Mouse (Mus musculus) left cerebral cortex, adult 2 months (tissue): ENCODE data around the gene Tmem268. TPM values are rescaled to one million over a fixed set of nuclear protein-coding genes. Genes with fewer than 3 reads are reported as not detected.

Experiments
- DNase-seq, 2 experiments: peaks; one replicate each; pipeline ENCODE4 v3.0.0; 2021 to 2022; ENCODE audit warnings: low spot score in 2 of 2, mixed read lengths in 1 of 2; ENCODE audit errors: extremely low spot score in 1 of 2
- H3K27ac ChIP-seq: fragments of 200-600 bp; 2 replicates; pipeline ENCODE4 v1.8.1; 2022
- H3K4me3 ChIP-seq: fragments of 200-600 bp; 2 replicates; pipeline ENCODE4 v1.8.1; 2022
- CTCF ChIP-seq: fragments of 200-600 bp; IDR thresholded peaks from 2 replicates; pipeline ENCODE4 v1.8.1; 2022; ENCODE audit warnings: antibody characterized with exemption, mild to moderate bottlenecking, moderate library complexity
- intact Hi-C: fragments of 180-260 bp; cut with DNase I; formaldehyde crosslinking; loops from one replicate; pipeline ENCODE4 v1.15.1; 2025
- long read RNA-seq, 2 experiments: library from polyadenylated mRNA; stranded (forward); transcript quantifications; one replicate each; pipeline ENCODE4 v2.0.0; 2021; ENCODE audit warnings: borderline mapping rate in 2 of 2
- total RNA-seq, 2 experiments: library from RNA; stranded (reverse); gene quantifications; 2 replicates each; pipeline ENCODE4 v1.2.3; 2021

Gene Tmem268
- total RNA-seq, result 10 to 100 TPM; 10.2 to 11.3 TPM
- long read RNA-seq, experiment 1, transcript Tmem268-201 (10 exons, 3,765 nt), result major isoform, 12 of 33 reads
- long read RNA-seq, experiment 1, partial matches to known transcripts, result 1 of 33 reads
- long read RNA-seq, experiment 1, other reads (novel, unspliced or antisense), result 19 of 33 reads
- long read RNA-seq, experiment 2, transcript Tmem268-201 (10 exons, 3,765 nt), result major isoform, 7 of 21 reads
- long read RNA-seq, experiment 2, partial matches to known transcripts, result 3 of 21 reads
- long read RNA-seq, experiment 2, other reads (novel, unspliced or antisense), result 11 of 21 reads

- peak; percentile 28 for TF ChIP-seq CTCF
- H3K27ac ChIP-seq, result peak within 1 kb of the TSS; percentile 93
- H3K4me3 ChIP-seq, result peak within 1 kb of the TSS; percentile 87
- DNase-seq, result peak; percentile 66 to 76
- intact Hi-C loops, result loop anchor here (5.0 kb wide), 1 partner anchor 61 kb away; the partner anchor contains the start of gene Whrn
Observed at GRCm38 (mm10) chr4:63558407-63559081, at the start of gene Tmem268. TSS of gene Tmem268 (plus strand) at chr4:63558781.

GRCm38 (mm10) chr4:63512921-63513320, 45.7 kb upstream of the Tmem268 start:
- Histone ChIP-seq H3K4me3 (no peak overlapping the region), H3K27ac (no peak overlapping the region)
- intact Hi-C loops, result no loop called here
- TF ChIP-seq CTCF, result no peak
- no peak for DNase-seq

DNA sequence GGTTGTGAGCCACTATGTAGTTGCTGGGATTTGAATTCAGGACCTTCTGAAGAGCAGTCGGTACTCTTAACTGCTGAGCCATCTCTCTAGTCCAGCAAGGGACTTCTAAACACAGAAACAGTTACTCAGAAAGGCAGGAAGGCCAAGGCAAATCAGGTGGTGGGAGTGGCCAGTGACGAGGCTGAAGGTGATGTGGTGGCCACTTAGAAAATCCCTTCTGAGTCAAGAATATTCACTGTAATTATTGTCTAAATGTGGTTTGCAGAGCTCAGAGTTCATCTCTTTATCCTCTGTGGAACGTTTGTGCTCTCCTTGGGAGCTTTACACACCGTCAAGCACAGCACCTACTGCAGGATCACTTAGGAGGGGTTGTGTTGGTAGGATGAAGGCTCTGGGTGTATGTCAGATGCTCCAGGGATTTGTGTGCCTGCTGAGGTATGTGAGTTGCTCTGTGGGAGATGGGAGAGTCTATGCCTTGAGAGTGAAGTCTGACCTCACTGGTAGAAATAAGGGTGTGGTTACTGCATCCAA, 44.1 kb upstream of the Tmem268 start:
- no peak for TF ChIP-seq CTCF
- no peak for DNase-seq
- no peak overlapping the region for H3K4me3 ChIP-seq
- no peak overlapping the region for H3K27ac ChIP-seq
- intact Hi-C loops, result no loop called here

DNA sequence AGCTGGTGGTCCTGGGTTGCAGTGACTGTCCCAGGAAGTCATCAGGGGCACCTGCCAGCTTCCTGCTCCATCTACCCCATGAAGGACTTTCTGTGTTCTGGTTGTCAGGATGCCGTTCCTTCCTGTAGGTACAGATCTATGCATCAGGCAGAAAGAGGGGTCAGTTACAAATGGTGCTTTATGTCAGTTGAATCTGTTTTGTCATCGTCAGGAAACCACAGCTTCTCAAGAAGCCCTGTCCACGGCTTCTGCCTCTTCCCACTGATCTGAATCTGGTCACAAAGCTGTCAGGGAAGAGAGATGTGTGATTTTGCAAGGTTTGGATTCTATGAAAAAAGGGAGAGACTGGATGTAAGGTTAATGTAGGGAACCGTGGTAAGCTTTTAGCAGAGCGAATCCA, 43.6 kb upstream of the Tmem268 start:
- intact Hi-C loops, result no loop called here
- no peak for TF ChIP-seq CTCF
- no peak for DNase-seq

GRCm38 (mm10) chr4:63521813-63522419, 36.7 kb upstream of the Tmem268 start:
- no peak overlapping the region for H3K4me3 ChIP-seq
- no peak for DNase-seq
- TF ChIP-seq CTCF, result no peak
- intact Hi-C loops, result no loop called here
- no peak overlapping the region for H3K27ac ChIP-seq

More for the DNA sequence above, 43.6 kb upstream of the Tmem268 start:
- Histone ChIP-seq H3K27ac (no peak overlapping the region), H3K4me3 (no peak overlapping the region)

DNA sequence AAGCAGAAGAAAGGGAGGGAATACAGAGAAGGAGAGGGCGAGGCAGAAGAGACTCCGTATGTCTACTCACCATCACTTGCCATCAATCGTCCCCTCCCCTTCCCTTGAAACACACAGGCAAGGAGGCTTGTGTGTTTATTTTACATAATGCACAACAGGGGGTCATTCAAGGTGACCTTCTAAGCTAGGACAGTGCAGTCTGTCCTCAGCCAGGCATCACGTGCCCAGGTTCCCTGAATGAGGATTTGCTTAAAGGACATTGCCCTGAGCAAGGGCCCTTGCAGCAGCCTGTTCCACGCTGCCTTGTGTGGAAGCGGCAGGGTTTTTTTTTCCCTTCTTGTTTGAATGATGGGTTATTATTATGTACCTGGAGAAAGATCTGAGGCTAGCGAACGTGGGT, 33.1 kb upstream of the Tmem268 start:
- intact Hi-C loops, result no loop called here
- no peak overlapping the region for H3K4me3 ChIP-seq
- no peak for DNase-seq
- H3K27ac ChIP-seq, result no peak overlapping the region
- TF ChIP-seq CTCF, result no peak

- intact Hi-C loops, result no loop called here
- TF ChIP-seq CTCF, result no peak
- Histone ChIP-seq H3K27ac (peak overlapping the region; percentile 24; the same call in 1 of the 2 replicates), H3K4me3 (no peak overlapping the region)
- no peak for DNase-seq
Observed at GRCm38 (mm10) chr4:63528946-63529345, 29.6 kb upstream of the Tmem268 start.

DNA sequence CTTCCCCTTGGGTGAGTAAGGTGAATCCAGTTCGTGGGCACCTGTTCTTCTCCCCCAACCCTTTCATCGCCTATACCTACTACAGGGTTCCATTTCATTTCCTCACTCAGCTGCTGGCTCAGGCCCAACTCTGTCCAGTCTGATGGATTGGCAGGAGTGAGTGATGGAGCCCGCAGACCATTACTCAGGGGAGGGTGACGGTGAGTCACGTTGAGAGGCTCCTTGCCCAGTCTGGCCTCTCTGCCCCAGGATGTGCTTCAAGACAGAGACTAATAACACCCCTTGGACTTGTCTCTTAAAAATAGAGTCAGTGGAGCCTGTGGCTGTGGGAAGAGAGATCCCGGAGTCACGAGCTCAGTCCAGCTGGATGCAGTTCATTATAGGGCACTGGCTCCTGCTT, 28.2 kb upstream of the Tmem268 start:
- no peak for DNase-seq
- no peak for TF ChIP-seq CTCF
- intact Hi-C loops, result no loop called here
- Histone ChIP-seq H3K27ac (no peak overlapping the region), H3K4me3 (no peak overlapping the region)

GRCm38 (mm10) chr4:63537602-63538001, 21.0 kb upstream of the Tmem268 start:
- H3K4me3 ChIP-seq, result no peak overlapping the region
- intact Hi-C loops, result no loop called here
- H3K27ac ChIP-seq, result no peak overlapping the region
- no peak for TF ChIP-seq CTCF
- DNase-seq, result no peak

DNA sequence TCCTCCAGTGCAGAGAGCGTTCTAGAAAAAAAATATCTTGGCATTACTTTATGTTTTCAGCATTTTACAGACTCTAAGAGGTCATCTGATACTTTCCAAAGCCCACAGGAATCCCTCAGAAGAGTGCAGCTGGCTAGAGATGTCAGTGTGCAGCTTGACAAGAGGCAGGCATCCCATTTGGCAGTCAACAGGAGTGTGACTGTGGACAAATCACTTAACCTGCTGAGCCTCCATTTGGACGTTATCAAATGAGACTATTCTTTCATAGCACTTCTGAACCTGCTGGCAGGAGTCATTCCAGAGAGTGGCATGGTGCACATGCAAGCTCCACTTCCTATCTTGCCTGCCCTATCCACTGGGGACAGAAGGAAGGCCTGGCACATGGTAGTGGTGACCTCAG, 16.4 kb upstream of the Tmem268 start:
- Histone ChIP-seq H3K4me3 (no peak overlapping the region), H3K27ac (no peak overlapping the region)
- no peak for TF ChIP-seq CTCF
- intact Hi-C loops, result no loop called here
- DNase-seq, result no peak

DNA sequence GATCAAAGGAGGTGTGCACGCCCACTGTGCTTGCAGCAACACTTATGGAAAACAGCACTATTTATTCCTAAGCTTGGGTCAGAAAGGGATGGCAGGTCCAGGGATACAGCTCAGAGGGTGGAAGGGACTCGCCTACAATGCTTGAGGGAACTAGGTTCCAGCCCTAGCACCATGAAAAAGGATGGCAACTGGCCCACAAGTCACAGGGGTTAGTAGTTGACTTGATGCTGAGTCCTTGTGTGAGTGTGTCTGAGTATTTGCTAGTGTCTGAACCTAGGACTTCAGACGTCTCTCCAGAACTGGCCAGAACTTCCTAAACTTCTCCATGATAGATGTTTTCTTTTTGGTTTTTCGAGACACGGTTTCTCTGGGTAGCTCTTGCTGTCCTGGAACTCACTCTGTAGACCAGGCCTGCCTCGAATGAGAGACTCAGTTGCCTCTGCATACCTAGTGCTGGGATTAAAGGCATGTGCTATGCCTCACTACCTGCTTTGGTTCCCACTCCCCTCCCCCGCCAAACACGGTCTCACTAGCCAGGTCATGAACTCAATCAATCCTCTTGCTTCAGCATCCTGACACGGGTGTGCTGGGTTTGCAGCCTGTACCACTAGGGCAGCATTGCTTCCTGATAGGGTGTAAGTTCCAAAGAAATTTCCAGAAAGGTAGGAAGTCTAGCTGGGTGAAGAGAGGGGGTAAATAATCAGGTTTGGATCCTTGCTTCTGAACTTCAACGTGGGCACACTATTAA, 14.7 kb upstream of the Tmem268 start:
- intact Hi-C loops, result no loop called here
- H3K4me3 ChIP-seq, result peak overlapping the region; percentile 30

More for the DNA sequence above, 14.7 kb upstream of the Tmem268 start:
- H3K27ac ChIP-seq, result peak overlapping the region; percentile 82
- TF ChIP-seq CTCF, result peak; percentile 5
- peak in 1 of 2 experiments; percentile 49 for DNase-seq
